Mouse (Mus musculus) kidney, adult 2 months (tissue): ENCODE results near the gene Smdt1.

Source experiments
- CTCF ChIP-seq: fragments of 200-500 bp; conservative IDR thresholded peaks from 2 replicates; pipeline ENCODE4 v1.5.1; 2011; ENCODE audit warnings: low read depth, mild to moderate bottlenecking, control low read depth, low read length, moderate library complexity, mixed read lengths; ENCODE audit not compliant: insufficient read depth, insufficient read length
- POLR2A ChIP-seq: fragments of 200-500 bp; IDR thresholded peaks from one replicate; pipeline ENCODE4 v1.6.1; 2011; ENCODE audit warnings: low read depth, low read length, control low read depth

GRCm38 (mm10) chr15:82353745-82354113 is 15.0 kb downstream of the Smdt1 start:
- TF ChIP-seq CTCF = no peak
- no peak for TF ChIP-seq POLR2A
